ENCODE assay signal across 17 mouse cellular contexts in genomic region chr10:108209396-108209795, GRCm38 (mm10).
"Had no signal": no experiment of that assay in that cellular context is flagged by ENCODE, and none has a peak within 500 bp of the region (broad histone marks: within the 10 kb centered on the region; RNA-seq: fewer than 3 reads in every experiment).

No protein-coding gene starts in this region.

- DNase-seq: liver, postnatal 0 days; lung, adult 2 months; lung, postnatal 14 days; lung, postnatal 36 days; midbrain, embryonic 14.5 days; right cerebral cortex, postnatal 14 days; thymus, adult 2 months; thymus, postnatal 25 days; thymus, postnatal 4 days had no signal

- H3K36me3 ChIP-seq: stomach, embryonic 15.5 days had no signal

- H3K4me1 ChIP-seq: liver, embryonic 15.5 days; lung, embryonic 15.5 days; midbrain, embryonic 12.5 days; stomach, embryonic 15.5 days had no signal

- H3K4me2 ChIP-seq: liver, embryonic 15.5 days; lung, embryonic 15.5 days; midbrain, embryonic 12.5 days; stomach, embryonic 15.5 days had no signal

- H3K27me3 ChIP-seq: liver, embryonic 15.5 days; lung, embryonic 15.5 days; megakaryocyte, embryonic 14.5 days; midbrain, embryonic 12.5 days; stomach, embryonic 15.5 days had no signal

- H3K27ac ChIP-seq: liver, embryonic 15.5 days; lung, embryonic 15.5 days; macrophage; midbrain, embryonic 12.5 days; stomach, embryonic 15.5 days; stomach, postnatal 0 days had no signal

- ATAC-seq: liver, postnatal 0 days; lung, postnatal 0 days had no signal

- H3K9ac ChIP-seq: liver, embryonic 15.5 days; liver, postnatal 0 days; lung, embryonic 15.5 days; midbrain, embryonic 12.5 days; stomach, embryonic 15.5 days had no signal

- H3K4me3 ChIP-seq: liver, embryonic 15.5 days; lung, embryonic 15.5 days; megakaryocyte, embryonic 14.5 days; midbrain, embryonic 12.5 days; stomach, embryonic 15.5 days had no signal

- H3K9me3 ChIP-seq: liver, embryonic 15.5 days; lung, embryonic 15.5 days; megakaryocyte, embryonic 14.5 days; midbrain, embryonic 12.5 days; stomach, embryonic 15.5 days had no signal
